Mouse (Mus musculus) thymus, adult 2 months (tissue): Measurements from ENCODE around the gene Kctd6. TPM values are rescaled to one million over a fixed set of nuclear protein-coding genes. Genes with fewer than 3 reads are reported as not detected.

Source experiments
- DNase-seq: peaks from one replicate; pipeline ENCODE4 v3.0.0; 2021
- H3K27ac ChIP-seq: fragments of 200-500 bp; 2 replicates; pipeline ENCODE4 v1.5.1; 2012; ENCODE audit warnings: low read length, control low read depth; ENCODE audit not compliant: control insufficient read depth, insufficient read depth
- H3K27me3 ChIP-seq: fragments of 200-500 bp; 2 replicates; pipeline ENCODE4 v1.6.1; 2012; ENCODE audit warnings: mild to moderate bottlenecking, low read length, moderate library complexity, mixed read lengths; ENCODE audit not compliant: control insufficient read depth, insufficient read depth
- H3K36me3 ChIP-seq: fragments of 200-500 bp; 2 replicates; pipeline ENCODE4 v1.6.1; 2012; ENCODE audit warnings: mild to moderate bottlenecking, low read length, moderate library complexity; ENCODE audit not compliant: control insufficient read depth, insufficient read depth
- H3K4me1 ChIP-seq: fragments of 200-500 bp; replicated peaks from 2 replicates; pipeline ENCODE4 v1.6.1; 2012; ENCODE audit warnings: low read length; ENCODE audit not compliant: control insufficient read depth, insufficient read depth
- H3K4me3 ChIP-seq: fragments of 200-500 bp; 2 replicates; pipeline ENCODE4 v1.5.1; 2012; ENCODE audit warnings: mild to moderate bottlenecking, low read length, control low read depth, moderate library complexity; ENCODE audit not compliant: control insufficient read depth, insufficient read depth
- CTCF ChIP-seq: fragments of 200-500 bp; IDR thresholded peaks from 2 replicates; pipeline ENCODE4 v1.5.1; 2012; ENCODE audit warnings: mild to moderate bottlenecking, control low read depth, low read length, moderate library complexity, borderline replicate concordance; ENCODE audit not compliant: control insufficient read depth, poor library complexity, insufficient read depth; ENCODE audit errors: extremely low read depth
- POLR2A ChIP-seq: fragments of 200-500 bp; IDR thresholded peaks from 2 replicates; pipeline ENCODE4 v1.6.1; 2012; ENCODE audit warnings: mild to moderate bottlenecking, low read length, control low read depth, moderate library complexity; ENCODE audit not compliant: control insufficient read depth, poor library complexity, insufficient read depth; ENCODE audit errors: extremely low read depth
- WGBS: fragments of 180-500 bp; shearing (Covaris S2); methylation state at CpG from one replicate; pipeline ENCODE4 v1.1.7; 2018; 5-methylcytosine and 5-hydroxymethylcytosine counted together
- polyA plus RNA-seq: library from polyadenylated mRNA; depleted of rRNA; stranded (reverse); fragments of >200 nt; gene quantifications from 2 replicates; pipeline ENCODE4 v1.2.3, GENCODE M21; 2012

Gene Kctd6
- polyA plus RNA-seq, 1 experiment, result 6.6 TPM

DNA sequence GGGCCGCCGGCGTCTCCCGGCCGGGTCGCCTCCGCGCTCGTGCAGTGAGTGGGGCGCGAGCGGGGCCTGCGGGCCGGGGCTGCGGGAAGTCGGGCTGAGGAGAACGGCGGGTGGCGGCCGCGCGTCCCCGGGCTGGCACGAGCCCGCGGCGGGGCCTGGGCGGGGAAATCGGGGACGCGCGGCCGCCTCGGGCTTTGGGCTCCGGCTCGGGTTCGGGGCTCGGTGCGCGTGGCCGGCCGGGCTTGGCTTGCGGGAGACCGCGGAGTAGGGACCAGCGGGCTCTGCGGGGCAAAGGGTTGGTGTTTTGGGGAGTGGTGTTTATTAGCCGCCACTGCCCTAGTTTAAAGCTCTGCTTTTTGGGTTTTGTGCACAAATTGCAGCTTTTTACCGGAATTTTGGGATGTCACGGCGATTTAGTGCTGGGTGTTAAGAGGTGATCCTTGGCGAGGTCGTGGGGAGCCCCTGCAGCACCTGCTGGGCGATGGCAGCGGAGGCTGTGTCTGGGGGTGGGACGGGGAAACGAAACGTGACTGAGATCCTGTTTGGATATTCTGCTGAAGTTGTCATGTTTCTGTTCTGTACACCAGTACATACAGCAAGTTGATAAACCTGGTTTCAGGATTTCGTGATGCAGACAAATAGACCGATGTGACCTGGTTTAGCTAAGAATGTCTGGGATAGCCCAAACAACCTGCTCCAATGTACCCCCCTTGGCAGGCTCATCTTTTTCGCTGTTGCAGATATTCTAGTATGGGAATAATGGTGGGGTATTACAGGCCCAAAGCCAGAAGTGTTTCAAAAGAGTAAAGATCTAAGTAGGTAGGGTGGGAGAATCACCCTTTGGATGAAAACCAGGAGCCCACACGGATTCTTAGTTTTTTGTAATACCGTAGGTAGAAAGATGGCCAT lies 613 bp downstream of the Kctd6 start:
- TF ChIP-seq POLR2A, result no peak
- TF ChIP-seq CTCF, result no peak; the same call in 1 of the 2 replicates
- Histone ChIP-seq H3K36me3 (no peaks in the 10 kb centered on the region), H3K4me1 (peaks cover 6% of the 10 kb centered on the region), H3K27me3 (no peaks in the 10 kb centered on the region), H3K27ac (no peak overlapping the region), H3K4me3 (peak overlapping the region; percentile 70)
- 5% methylated on average over 62 of the region's 63 CpGs for WGBS
- peak; percentile 46 for DNase-seq

DNA sequence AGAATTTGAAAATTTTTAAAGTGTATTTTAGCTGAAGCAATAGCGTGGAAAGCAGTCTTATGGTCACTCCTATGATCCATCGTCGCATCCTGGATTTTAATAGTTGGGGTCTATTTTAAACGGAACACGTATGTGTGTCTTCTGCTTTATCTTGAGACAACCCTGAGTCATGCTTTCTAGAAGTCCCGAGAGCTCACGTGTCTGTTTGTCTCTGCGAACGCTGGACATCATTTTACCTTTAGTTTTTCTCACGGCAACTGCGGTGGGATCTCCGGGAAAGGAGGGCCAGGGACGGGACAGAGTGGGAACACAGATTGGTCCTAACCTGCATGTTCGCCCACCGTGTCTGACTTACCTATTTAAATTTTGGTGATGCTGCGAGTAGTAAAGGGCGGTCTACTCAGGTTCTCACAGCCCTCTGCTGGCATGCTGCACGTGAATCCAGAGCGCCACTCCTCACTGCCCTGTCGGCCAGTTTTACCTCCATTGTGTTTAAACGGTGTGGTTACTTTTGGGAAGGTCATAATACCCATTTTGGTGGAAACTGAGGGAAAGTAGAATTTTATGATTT lies 1.4 kb downstream of the Kctd6 start:
- no peak overlapping the region for H3K4me3 ChIP-seq
- no peaks in the 10 kb centered on the region for H3K27me3 ChIP-seq
- no peak overlapping the region for H3K27ac ChIP-seq
- 61% methylated on average over 21 of the region's 21 CpGs for whole genome bisulfite sequencing
- H3K4me1 ChIP-seq, result peaks cover 6% of the 10 kb centered on the region
- DNase-seq, result no peak
- no peaks in the 10 kb centered on the region for H3K36me3 ChIP-seq
- TF ChIP-seq CTCF (no peak), POLR2A (no peak)

DNA sequence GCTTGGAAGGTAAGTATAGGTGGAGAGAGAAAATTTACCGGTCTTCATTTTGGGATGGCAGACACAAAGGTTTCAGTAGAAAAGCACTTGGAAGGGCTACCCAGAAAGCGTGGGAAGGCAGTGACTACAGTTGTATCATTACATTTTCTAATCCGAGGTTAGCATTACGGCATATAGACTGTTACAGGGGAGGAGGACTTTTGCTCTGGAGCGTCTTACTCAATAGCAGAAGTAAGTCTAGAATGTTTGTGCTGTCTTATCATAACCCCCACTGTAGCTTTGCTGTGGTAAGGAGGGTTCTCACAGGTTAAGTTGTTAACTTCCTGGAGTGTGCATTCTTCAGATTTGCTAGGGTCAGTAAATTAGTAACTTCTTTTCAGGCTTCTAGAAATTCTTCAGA lies 2.2 kb downstream of the Kctd6 start:
- no peak for TF ChIP-seq POLR2A
- TF ChIP-seq CTCF, result no peak
- Histone ChIP-seq H3K4me3 (no peak overlapping the region), H3K27ac (no peak overlapping the region), H3K27me3 (no peaks in the 10 kb centered on the region), H3K36me3 (no peaks in the 10 kb centered on the region), H3K4me1 (peaks cover 6% of the 10 kb centered on the region)
- DNase-seq, result no peak
- 55% methylated on average over 5 of the region's 5 CpGs for WGBS

DNA sequence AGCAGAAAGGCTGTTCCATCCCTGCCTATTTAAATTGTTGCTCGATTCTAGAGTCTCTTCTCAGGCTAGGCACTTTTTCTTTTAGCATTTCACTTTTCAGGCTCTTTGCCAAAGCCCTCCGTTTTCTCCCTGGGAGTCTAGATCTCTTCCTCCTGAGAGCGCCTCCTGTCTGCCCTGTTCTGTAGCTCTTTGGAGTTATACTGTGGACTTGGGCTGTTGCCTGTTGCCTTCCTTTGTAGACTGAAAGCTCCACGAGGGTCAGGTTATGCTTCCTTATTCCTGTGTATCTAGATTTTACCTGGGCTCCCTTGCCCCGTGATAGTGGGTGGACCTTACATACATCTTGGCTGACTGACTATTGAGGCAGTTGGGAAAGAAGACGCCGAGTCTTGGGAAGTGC lies 4.3 kb downstream of the Kctd6 start:
- Histone ChIP-seq H3K36me3 (no peaks in the 10 kb centered on the region), H3K4me1 (peaks cover 6% of the 10 kb centered on the region), H3K4me3 (no peak overlapping the region), H3K27ac (no peak overlapping the region), H3K27me3 (no peaks in the 10 kb centered on the region)
- TF ChIP-seq POLR2A (no peak), CTCF (no peak)
- DNase-seq, result no peak
- WGBS, result 83% methylated on average over 7 of the region's 7 CpGs

DNA sequence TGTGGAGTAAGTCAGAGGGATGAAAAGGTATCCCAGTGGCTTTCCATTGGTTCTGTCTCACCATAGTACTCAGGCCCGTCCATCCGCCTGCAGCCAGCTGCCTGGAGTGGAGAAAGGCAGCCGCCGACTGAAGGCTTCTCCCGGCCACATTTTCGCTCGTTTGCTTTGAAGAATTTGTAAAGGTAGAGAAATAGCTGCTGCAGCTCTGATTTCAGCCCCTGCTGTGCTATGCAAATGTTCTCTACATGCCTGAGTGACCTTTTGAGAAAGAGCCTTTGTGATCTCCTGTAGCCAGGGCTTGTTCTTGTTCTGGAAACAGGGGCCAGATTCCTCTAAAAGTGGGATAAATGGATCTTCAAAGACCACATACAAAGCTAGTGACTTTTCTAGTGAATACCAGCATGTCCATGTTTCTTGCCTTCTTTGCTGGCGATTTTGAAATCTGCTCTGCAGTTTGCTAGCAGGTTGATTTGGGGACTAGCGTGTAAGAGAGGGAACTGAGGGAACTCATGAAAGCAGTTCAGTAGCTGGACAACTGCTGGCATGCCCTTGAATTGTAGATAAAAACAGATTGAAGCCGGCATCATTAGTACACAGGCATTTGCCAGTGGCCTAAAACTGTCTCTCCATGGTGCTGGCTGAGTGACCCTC lies 4.9 kb downstream of the Kctd6 start:
- Histone ChIP-seq H3K36me3 (no peaks in the 10 kb centered on the region), H3K27ac (no peak overlapping the region), H3K4me3 (no peak overlapping the region), H3K4me1 (0 out of 2 replicates have a peak, but pooled peaks cover 3% of the 10 kb centered on the region), H3K27me3 (no peaks in the 10 kb centered on the region)
- WGBS, result 92% methylated on average over 10 of the region's 10 CpGs
- no peak for DNase-seq
- TF ChIP-seq CTCF, result no peak
- TF ChIP-seq POLR2A, result no peak

DNA sequence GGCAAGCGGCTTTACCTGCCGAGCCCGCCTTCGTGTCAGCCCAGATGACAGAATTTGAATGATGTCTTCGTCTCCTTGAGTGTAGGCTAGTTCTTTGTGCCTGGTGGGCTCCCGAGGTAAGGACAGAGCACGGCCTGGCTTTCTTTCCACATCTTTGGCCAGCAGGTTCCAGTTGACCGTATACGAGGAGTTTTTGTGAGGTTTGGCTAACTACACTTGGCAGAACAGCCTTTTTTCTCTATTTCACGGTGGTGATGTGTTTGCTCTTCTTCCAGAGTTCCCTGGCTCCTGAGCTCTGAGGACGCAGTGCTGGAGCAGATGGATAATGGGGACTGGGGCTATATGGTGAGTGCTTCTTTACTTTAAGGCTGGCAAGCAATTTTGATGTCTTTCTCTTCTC lies 5.9 kb downstream of the Kctd6 start:
- WGBS, result 96% methylated on average over 11 of the region's 11 CpGs

More for the DNA sequence above, 5.9 kb downstream of the Kctd6 start:
- no peak overlapping the region for H3K4me3 ChIP-seq
- no peak overlapping the region for H3K27ac ChIP-seq
- no peak for TF ChIP-seq POLR2A
- TF ChIP-seq CTCF, result no peak
- DNase-seq, result no peak
- no peaks in the 10 kb centered on the region for H3K36me3 ChIP-seq
- 0 out of 2 replicates have a peak, but pooled peaks cover 3% of the 10 kb centered on the region for H3K4me1 ChIP-seq
- H3K27me3 ChIP-seq, result no peaks in the 10 kb centered on the region
